8 mouse cellular contexts compared by ENCODE assay signal in the genomic region with DNA sequence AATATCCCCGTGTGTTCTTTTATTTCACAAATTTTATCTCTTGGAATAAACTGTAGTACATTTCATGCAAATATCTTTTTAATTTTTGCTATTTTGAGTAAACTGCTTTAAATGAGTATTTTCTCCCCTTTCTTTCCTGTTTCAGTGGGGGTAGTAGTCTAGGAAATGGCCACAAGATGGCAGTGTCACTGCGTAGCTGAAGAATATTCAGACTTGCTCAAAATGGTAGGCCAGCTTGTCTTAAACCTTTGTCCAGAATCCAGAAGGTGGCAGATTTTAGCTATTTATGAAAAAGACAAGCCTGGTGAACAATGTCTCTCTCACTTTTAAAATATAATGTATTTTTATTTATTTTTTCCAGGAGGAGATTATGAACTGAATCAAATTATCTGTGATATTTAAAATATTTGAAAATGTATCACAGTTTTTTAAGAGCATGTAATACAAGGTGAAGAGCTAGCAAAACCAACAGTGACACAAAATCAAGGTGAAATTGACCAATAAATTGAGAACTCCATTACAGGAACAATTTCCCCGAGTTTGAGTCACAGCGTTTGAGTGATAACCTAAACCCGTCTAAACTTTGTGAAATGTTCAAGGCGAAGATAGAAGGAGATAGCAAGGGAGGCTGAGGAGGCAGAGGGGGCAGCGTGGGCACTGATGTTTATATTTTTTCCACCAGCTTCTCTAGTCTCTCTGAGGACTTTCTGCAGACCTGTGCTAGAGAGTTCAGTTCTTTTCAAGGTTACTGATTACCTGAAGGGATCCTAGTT.
DNase-seq lines count a peak whose midpoint lies in the region; ATAC-seq and TF ChIP-seq lines count a peak whose summit lies in the region.
"Had no signal": no experiment of that assay in that cellular context is flagged by ENCODE, and none has a peak within 500 bp of the region (broad histone marks: within the 10 kb centered on the region; RNA-seq: fewer than 3 reads in every experiment).

No protein-coding gene starts in this region.

- H3K9ac ChIP-seq in ES-E14 (ENCODE audit: insufficient read depth, low read depth, low read length, poor library complexity, severe bottlenecking): no peak overlapping the region
- H3K9ac ChIP-seq: heart, embryonic 15.5 days had no signal

- DNase-seq in ES-E14 (ENCODE audit: low read depth, low spot score) (peak; percentile 52), Patski (ENCODE audit: low read depth, low spot score) (no peak)
- peak; percentile 91 to 92 for DNase-seq in cerebellum, postnatal 14 days
- peak; percentile 53 to 73 for DNase-seq in frontal cortex, postnatal 25 days (ENCODE audit: low spot score in 2 of 2)
- DNase-seq in kidney, postnatal 4 days: peak; percentile 72 to 73
- DNase-seq in lung, postnatal 10 days: peak; percentile 51
- DNase-seq in right cerebral cortex, postnatal 25 days: peak; percentile 73

- CTCF ChIA-PET in Patski (lab: Charles Lee): interaction anchor here (0.7 to 3.2 kb wide), 2 partner anchors 12 to 40 kb away, joined by 3 to 8 read pairs; no protein-coding TSS in a partner anchor

- in situ Hi-C loops in ES-E14 (cut with MboI; ENCODE audit: low sequenced_read_pairs in 2 of 2, unreplicated experiment in 2 of 2) (no loop called here), Patski (cut with MboI; ENCODE audit: low pct_unique_long_range_greater_than_20kb) (no loop called here)

- H3K4me1 ChIP-seq in ES-E14 (ENCODE audit: control insufficient read depth in 2 of 2, insufficient read depth in 2 of 2, low read length in 2 of 2, poor library complexity in 1 of 2): no peaks in the 10 kb centered on the region
- H3K4me1 ChIP-seq: heart, embryonic 15.5 days had no signal

- peak; percentile 72 for TF ChIP-seq CTCF in Patski (IDR thresholded peaks at IDR 0.05)

- no peaks in the 10 kb centered on the region for H3K36me3 ChIP-seq in ES-E14 (ENCODE audit: control insufficient read depth, insufficient read depth, low read length, poor library complexity, severe bottlenecking)
- H3K36me3 ChIP-seq: heart, embryonic 15.5 days had no signal

- peaks cover 11% of the 10 kb centered on the region for H3K27me3 ChIP-seq in Patski
- H3K27me3 ChIP-seq: heart, embryonic 15.5 days had no signal

- H3K27ac ChIP-seq in ES-E14 (ENCODE audit: insufficient read depth, low read depth, low read length, poor library complexity, severe bottlenecking): no peak overlapping the region
- H3K27ac ChIP-seq: heart, embryonic 15.5 days had no signal

- no peaks in the 10 kb centered on the region for H3K9me3 ChIP-seq in ES-E14 (ENCODE audit: control insufficient read depth, insufficient read depth, low read depth, low read length)
- H3K9me3 ChIP-seq: heart, embryonic 15.5 days had no signal

- peak; percentile 60 for ATAC-seq in Patski

- POLR2A ChIA-PET in Patski (lab: Charles Lee): no interaction called here

- H3K4me3 ChIP-seq in ES-E14 (ENCODE audit: insufficient read depth in 1 of 2, low read depth in 1 of 2, low read length in 2 of 2, poor library complexity in 1 of 2, severe bottlenecking in 1 of 2): no peak overlapping the region
- H3K4me3 ChIP-seq: heart, embryonic 15.5 days had no signal

TF ChIP-seq in ES-E14, 5 proteins besides CTCF, POLR2A, EP300 and RAD21:
- TF ChIP-seq CHD2 (IDR thresholded peaks at IDR 0.05; ENCODE audit: low read depth, low read length) (no peak), ZC3H11A (IDR thresholded peaks at IDR 0.05; ENCODE audit: borderline replicate concordance, low read depth, low read length) (peak; percentile 95)
TF ChIP-seq in ES-E14: peak in this region for 1.
